Mouse (Mus musculus): Measurements from ENCODE around the gene Fhod1. TPM values are rescaled to one million over a fixed set of nuclear protein-coding genes. Genes with fewer than 3 reads are reported as not detected.

The Fhod1 gene
- 19.5 TPM for polyA plus RNA-seq (2015; fragmentation: Illumina TruSeq; extraction: RNeasy Lipid Tissue Mini Kit (QIAGEN cat#74804); ENCODE audit: insufficient read depth, low replicate concordance)

GRCm38 (mm10) chr8:105347428-105348221 is at the start of gene Fhod1:
Gene Fhod1, minus strand, starts transcription at chr8:105347953.

GRCm38 (mm10) chr8:105373032-105373431 is 25.3 kb upstream of the Fhod1 start, which contains the start of gene Plekhg4:
Gene Plekhg4, plus strand, starts transcription at chr8:105373274.

GRCm38 (mm10) chr8:105348450-105349095 is 820 bp upstream of the Fhod1 start, which contains the start of gene Slc9a5:
Gene Slc9a5, plus strand, starts transcription at chr8:105348843.

GRCm38 (mm10) chr8:105326141-105326672 is 21.5 kb downstream of the Fhod1 start, which contains the start of the genes Lrrc29 and Tmem208:
Gene Lrrc29, minus strand, starts transcription at chr8:105326278.
Gene Tmem208, plus strand, starts transcription at chr8:105326354.

GRCm38 (mm10) chr8:105305211-105306145 is 42.3 kb downstream of the Fhod1 start, which contains the start of gene Elmo3:
Gene Elmo3, plus strand, starts transcription at chr8:105305601.

GRCm38 (mm10) chr8:105297511-105298192 is 50.1 kb downstream of the Fhod1 start, which contains the start of gene E2f4:
Gene E2f4, plus strand, starts transcription at chr8:105297663.

GRCm38 (mm10) chr8:105295895-105296573 is 51.7 kb downstream of the Fhod1 start, which contains the start of gene Exoc3l:
Gene Exoc3l, minus strand, starts transcription at chr8:105296101.

GRCm38 (mm10) chr8:105289805-105290460 is 57.8 kb downstream of the Fhod1 start, which contains the start of gene 4931428F04Rik:
Gene 4931428F04Rik, minus strand, starts transcription at chr8:105289864.

Other genes with a start within 250 kb of the Fhod1 start
- gene Ces4a, start 216.2 kb downstream of the Fhod1 start, polyA plus RNA-seq (2015; fragmentation: Illumina TruSeq; extraction: RNeasy Lipid Tissue Mini Kit (QIAGEN cat#74804); ENCODE audit: insufficient read depth, low replicate concordance) = not detected
- 149 TPM for gene Cbfb, start 177.3 kb downstream of the Fhod1 start, polyA plus RNA-seq (2015; fragmentation: Illumina TruSeq; extraction: RNeasy Lipid Tissue Mini Kit (QIAGEN cat#74804); ENCODE audit: insufficient read depth, low replicate concordance)
- 22.6 TPM for gene D230025D16Rik, start 122.8 kb downstream of the Fhod1 start, polyA plus RNA-seq (2015; fragmentation: Illumina TruSeq; extraction: RNeasy Lipid Tissue Mini Kit (QIAGEN cat#74804); ENCODE audit: insufficient read depth, low replicate concordance)
- 4.9 TPM for gene B3gnt9, start 92.8 kb downstream of the Fhod1 start, polyA plus RNA-seq (2015; fragmentation: Illumina TruSeq; extraction: RNeasy Lipid Tissue Mini Kit (QIAGEN cat#74804); ENCODE audit: insufficient read depth, low replicate concordance)
- 12.7 TPM for gene Tradd, start 83.3 kb downstream of the Fhod1 start, polyA plus RNA-seq (2015; fragmentation: Illumina TruSeq; extraction: RNeasy Lipid Tissue Mini Kit (QIAGEN cat#74804); ENCODE audit: insufficient read depth, low replicate concordance)
- gene Fbxl8, start 83.3 kb downstream of the Fhod1 start, polyA plus RNA-seq (2015; fragmentation: Illumina TruSeq; extraction: RNeasy Lipid Tissue Mini Kit (QIAGEN cat#74804); ENCODE audit: insufficient read depth, low replicate concordance) = 3.3 TPM
- gene Hsf4, start 78.2 kb downstream of the Fhod1 start, polyA plus RNA-seq (2015; fragmentation: Illumina TruSeq; extraction: RNeasy Lipid Tissue Mini Kit (QIAGEN cat#74804); ENCODE audit: insufficient read depth, low replicate concordance) = 0.29 TPM
- 0.59 TPM for gene Nol3, start 71.8 kb downstream of the Fhod1 start, polyA plus RNA-seq (2015; fragmentation: Illumina TruSeq; extraction: RNeasy Lipid Tissue Mini Kit (QIAGEN cat#74804); ENCODE audit: insufficient read depth, low replicate concordance)
- 4.4 TPM for gene 4931428F04Rik, start 58.1 kb downstream of the Fhod1 start, polyA plus RNA-seq (2015; fragmentation: Illumina TruSeq; extraction: RNeasy Lipid Tissue Mini Kit (QIAGEN cat#74804); ENCODE audit: insufficient read depth, low replicate concordance)
- gene Exoc3l, start 51.9 kb downstream of the Fhod1 start, polyA plus RNA-seq (2015; fragmentation: Illumina TruSeq; extraction: RNeasy Lipid Tissue Mini Kit (QIAGEN cat#74804); ENCODE audit: insufficient read depth, low replicate concordance) = 7.8 TPM
- gene E2f4, start 50.3 kb downstream of the Fhod1 start, polyA plus RNA-seq (2015; fragmentation: Illumina TruSeq; extraction: RNeasy Lipid Tissue Mini Kit (QIAGEN cat#74804); ENCODE audit: insufficient read depth, low replicate concordance) = 61.9 TPM
- 2.7 TPM for gene Elmo3, start 42.4 kb downstream of the Fhod1 start, polyA plus RNA-seq (2015; fragmentation: Illumina TruSeq; extraction: RNeasy Lipid Tissue Mini Kit (QIAGEN cat#74804); ENCODE audit: insufficient read depth, low replicate concordance)
- gene Lrrc29, start 21.7 kb downstream of the Fhod1 start, polyA plus RNA-seq (2015; fragmentation: Illumina TruSeq; extraction: RNeasy Lipid Tissue Mini Kit (QIAGEN cat#74804); ENCODE audit: insufficient read depth, low replicate concordance) = 0.98 TPM
- 42.6 TPM for gene Tmem208, start 21.6 kb downstream of the Fhod1 start, polyA plus RNA-seq (2015; fragmentation: Illumina TruSeq; extraction: RNeasy Lipid Tissue Mini Kit (QIAGEN cat#74804); ENCODE audit: insufficient read depth, low replicate concordance)
- gene Slc9a5, start 890 bp upstream of the Fhod1 start, polyA plus RNA-seq (2015; fragmentation: Illumina TruSeq; extraction: RNeasy Lipid Tissue Mini Kit (QIAGEN cat#74804); ENCODE audit: insufficient read depth, low replicate concordance) = 1.6 TPM
- gene Plekhg4, start 25.3 kb upstream of the Fhod1 start, polyA plus RNA-seq (2015; fragmentation: Illumina TruSeq; extraction: RNeasy Lipid Tissue Mini Kit (QIAGEN cat#74804); ENCODE audit: insufficient read depth, low replicate concordance) = 0.21 TPM
- gene Kctd19, start 65.5 kb upstream of the Fhod1 start, polyA plus RNA-seq (2015; fragmentation: Illumina TruSeq; extraction: RNeasy Lipid Tissue Mini Kit (QIAGEN cat#74804); ENCODE audit: insufficient read depth, low replicate concordance) = 0.73 TPM
- gene Lrrc36, start 65.6 kb upstream of the Fhod1 start, polyA plus RNA-seq (2015; fragmentation: Illumina TruSeq; extraction: RNeasy Lipid Tissue Mini Kit (QIAGEN cat#74804); ENCODE audit: insufficient read depth, low replicate concordance) = not detected
- gene Tppp3, start 123.6 kb upstream of the Fhod1 start, polyA plus RNA-seq (2015; fragmentation: Illumina TruSeq; extraction: RNeasy Lipid Tissue Mini Kit (QIAGEN cat#74804); ENCODE audit: insufficient read depth, low replicate concordance) = 1.5 TPM
- 5.3 TPM for gene Zdhhc1, start 148.9 kb upstream of the Fhod1 start, polyA plus RNA-seq (2015; fragmentation: Illumina TruSeq; extraction: RNeasy Lipid Tissue Mini Kit (QIAGEN cat#74804); ENCODE audit: insufficient read depth, low replicate concordance)
- gene Hsd11b2, start 170.8 kb upstream of the Fhod1 start, polyA plus RNA-seq (2015; fragmentation: Illumina TruSeq; extraction: RNeasy Lipid Tissue Mini Kit (QIAGEN cat#74804); ENCODE audit: insufficient read depth, low replicate concordance) = not detected
- 76.0 TPM for gene Atp6v0d1, start 218.1 kb upstream of the Fhod1 start, polyA plus RNA-seq (2015; fragmentation: Illumina TruSeq; extraction: RNeasy Lipid Tissue Mini Kit (QIAGEN cat#74804); ENCODE audit: insufficient read depth, low replicate concordance)

All from spleen, adult 10 weeks (tissue).